Mouse (Mus musculus) macrophage (primary cell): Measurements from ENCODE around the gene Lcn8. TPM values are rescaled to one million over a fixed set of nuclear protein-coding genes. Genes with fewer than 3 reads are reported as not detected.
"Not testable (repeated sequence)": the region's sequence is repeated elsewhere in the genome, so short reads cannot be mapped to it uniquely, and the experiment has no call there.

Source experiments
- H3K27ac ChIP-seq: fragments of 350-480 bp; formaldehyde crosslinking; 2 replicates; pipeline ENCODE4 v1.9.0; 2021
- H3K36me3 ChIP-seq: fragments of 350-480 bp; formaldehyde crosslinking; 2 replicates; pipeline ENCODE4 v1.9.0; 2021; ENCODE audit errors: inconsistent target
- H3K4me3 ChIP-seq: fragments of 350-480 bp; formaldehyde crosslinking; 2 replicates; pipeline ENCODE4 v1.9.0; 2021; ENCODE audit errors: inconsistent target
- H3K79me2 ChIP-seq: fragments of 350-480 bp; formaldehyde crosslinking; 2 replicates; pipeline ENCODE4 v1.9.0; 2021; ENCODE audit errors: inconsistent target
- WGBS: methylation state at CpG from one replicate; pipeline ENCODE4 v1.1.7; 2026; ENCODE audit warnings: inconsistent platforms; ENCODE audit not compliant: missing documents; 5-methylcytosine and 5-hydroxymethylcytosine counted together
- polyA plus RNA-seq: library from polyadenylated mRNA; stranded (reverse); fragments of 250-400 nt; gene quantifications from 3 replicates; pipeline ENCODE4 v1.2.4, GENCODE M21; 2018; ENCODE audit warnings: inconsistent platforms

Gene Lcn8
- polyA plus RNA-seq, 1 experiment from 2014 or later = not detected

- WGBS = 66% methylated on average over 2 of the region's 3 CpGs
- not testable (repeated sequence) for H3K27ac ChIP-seq, H3K79me2 ChIP-seq, H3K36me3 ChIP-seq, H3K4me3 ChIP-seq
Observed at GRCm38 (mm10) chr2:25699743-25700142, 46.8 kb downstream of the Lcn8 start, which contains the start of gene Obp2a. Gene Obp2a, plus strand, starts transcription at chr2:25700043.

- 56% methylated on average over 5 of the region's 5 CpGs for WGBS
- no peak overlapping the region for H3K27ac ChIP-seq
- H3K36me3 ChIP-seq = no peaks in the 10 kb centered on the region
- H3K4me3 ChIP-seq = no peak overlapping the region
- no peaks in the 10 kb centered on the region for H3K79me2 ChIP-seq
Observed at GRCm38 (mm10) chr2:25701001-25701400, 48.1 kb downstream of the Lcn8 start.

GRCm38 (mm10) chr2:25703706-25704105 lies 50.8 kb downstream of the Lcn8 start:
- WGBS = 87% methylated on average over 4 of the region's 4 CpGs

More at GRCm38 (mm10) chr2:25703706-25704105, 50.8 kb downstream of the Lcn8 start:
- Histone ChIP-seq H3K36me3 (no peaks in the 10 kb centered on the region), H3K27ac (no peak overlapping the region), H3K79me2 (no peaks in the 10 kb centered on the region), H3K4me3 (no peak overlapping the region)

Other genes with a start within 250 kb of the Lcn8 start
- 1.3 to 2.4 TPM (median 2.2 TPM) in 3 replicates for gene Fut7, start 229.9 kb upstream of the Lcn8 start, polyA plus RNA-seq
- gene Abca2, start 224.4 kb upstream of the Lcn8 start, polyA plus RNA-seq = 9.5 to 19.7 TPM (median 13.5 TPM) in 3 replicates
- not detected in 3 replicates for gene Clic3, start 196.3 kb upstream of the Lcn8 start, polyA plus RNA-seq
- gene Paxx, start 192.0 kb upstream of the Lcn8 start, polyA plus RNA-seq = 6.0 to 12.9 TPM (median 6.4 TPM) in 3 replicates
- gene Ptgds, start 183.1 kb upstream of the Lcn8 start, polyA plus RNA-seq = not detected in 3 replicates
- not detected in 3 replicates for gene Lcn12, start 159.2 kb upstream of the Lcn8 start, polyA plus RNA-seq
- gene Fbxw5, start 152.4 kb upstream of the Lcn8 start, polyA plus RNA-seq = 21.9 to 35.3 TPM (median 28.7 TPM) in 3 replicates
- gene C8g, start 151.4 kb upstream of the Lcn8 start, polyA plus RNA-seq = 0.14 to 2.1 TPM in 2 of 3 replicates, not detected in the other
- 6.2 to 13.5 TPM (median 12.4 TPM) in 3 replicates for gene Traf2, start 106.2 kb upstream of the Lcn8 start, polyA plus RNA-seq
- gene Edf1, start 95.3 kb upstream of the Lcn8 start, polyA plus RNA-seq = 258 to 279 TPM (median 262 TPM) in 3 replicates
- gene Mamdc4, start 78.3 kb upstream of the Lcn8 start, polyA plus RNA-seq = 0.04 to 0.60 TPM (median 0.15 TPM) in 3 replicates
- gene Phpt1, start 77.9 kb upstream of the Lcn8 start, polyA plus RNA-seq = 9.0 to 13.7 TPM (median 13.0 TPM) in 3 replicates
- 0.07 to 0.50 TPM (median 0.26 TPM) in 3 replicates for gene Ajm1, start 71.4 kb upstream of the Lcn8 start, polyA plus RNA-seq
- 48.4 to 64.3 TPM (median 52.1 TPM) in 3 replicates for gene Rabl6, start 44.6 kb upstream of the Lcn8 start, polyA plus RNA-seq
- not detected in 3 replicates for gene Ccdc183, start 35.4 kb upstream of the Lcn8 start, polyA plus RNA-seq
- 22.2 to 28.7 TPM (median 23.3 TPM) in 3 replicates for gene Tmem141, start 31.1 kb upstream of the Lcn8 start, polyA plus RNA-seq
- gene Fcna, start 25.1 kb upstream of the Lcn8 start, polyA plus RNA-seq = 12.7 to 19.5 TPM (median 16.6 TPM) in 3 replicates
- gene Lcn5, start 4.8 kb downstream of the Lcn8 start, polyA plus RNA-seq = not detected in 3 replicates
- gene Lcn6, start 23.7 kb downstream of the Lcn8 start, polyA plus RNA-seq = not detected in 3 replicates
- gene Lcn10, start 29.6 kb downstream of the Lcn8 start, polyA plus RNA-seq = not detected in 3 replicates
- not detected in 3 replicates for gene Obp2a, start 46.9 kb downstream of the Lcn8 start, polyA plus RNA-seq
- 8.6 to 19.6 TPM (median 15.7 TPM) in 3 replicates for gene Bmyc, start 53.6 kb downstream of the Lcn8 start, polyA plus RNA-seq
- not detected in 3 replicates for gene Obp2b, start 83.9 kb downstream of the Lcn8 start, polyA plus RNA-seq
- gene Lcn3, start 112.4 kb downstream of the Lcn8 start, polyA plus RNA-seq = not detected in 3 replicates
- gene Lcn11, start 123.9 kb downstream of the Lcn8 start, polyA plus RNA-seq = not detected in 3 replicates
- gene Gm13539, start 129.1 kb downstream of the Lcn8 start, polyA plus RNA-seq = not detected in 3 replicates
- gene Glt6d1, start 162.7 kb downstream of the Lcn8 start, polyA plus RNA-seq = not detected in 3 replicates
- not detected in 3 replicates for gene Lcn9, start 170.0 kb downstream of the Lcn8 start, polyA plus RNA-seq
- gene Sohlh1, start 194.1 kb downstream of the Lcn8 start, polyA plus RNA-seq = not detected in 3 replicates
- not detected in 3 replicates for gene Kcnt1, start 210.6 kb downstream of the Lcn8 start, polyA plus RNA-seq